Mouse (Mus musculus): ENCODE results near the gene Spdl1. TPM values are rescaled to one million over a fixed set of nuclear protein-coding genes. Genes with fewer than 3 reads are reported as not detected.

Spdl1 gene
- polyA plus RNA-seq, 2 experiments, result 12.6 to 15.5 TPM

GRCm38 (mm10) chr11:34871991-34872390, 38.5 kb upstream of the Spdl1 start:
- H3K27me3 ChIP-seq (ENCODE audit: control insufficient read depth, insufficient read depth, low read length), result no peaks in the 10 kb centered on the region
- no peak overlapping the region for H3K4me2 ChIP-seq (ENCODE audit: low read depth)
- no peak overlapping the region for H3K27ac ChIP-seq
- H3K9me3 ChIP-seq (ENCODE audit: control insufficient read depth, low read length), result no peaks in the 10 kb centered on the region
- TF ChIP-seq CTCF (IDR thresholded peaks at IDR 0.05; ENCODE audit: low read depth) (no peak), EP300 (IDR thresholded peaks at IDR 0.05; ENCODE audit: low read depth) (no peak)
- WGBS (ENCODE audit: insufficient replicate concordance), result 55% methylated on average over 3 of the region's 3 CpGs
- ATAC-seq (ENCODE audit: insufficient read depth) (no peak), DNase-seq (ENCODE audit: low read depth in 3 of 3, low spot score in 3 of 3) (no peak)
- no peak overlapping the region for H3K9ac ChIP-seq (replicated peaks)
- no peak overlapping the region for H3K4me3 ChIP-seq (ENCODE audit: insufficient read depth in 1 of 2, low read depth in 2 of 2, low read length in 2 of 2)
- H3K4me1 ChIP-seq (replicated peaks; ENCODE audit: control insufficient read depth in 2 of 2, insufficient read depth in 2 of 2, low read length in 1 of 2), result no peaks in the 10 kb centered on the region
- H3K36me3 ChIP-seq (replicated peaks; ENCODE audit: control insufficient read depth, insufficient read depth, low read depth), result no peaks in the 10 kb centered on the region

GRCm38 (mm10) chr11:34871456-34871855, 38.0 kb upstream of the Spdl1 start:
- Histone ChIP-seq H3K36me3 (replicated peaks; ENCODE audit: control insufficient read depth, insufficient read depth, low read depth) (no peaks in the 10 kb centered on the region), H3K27me3 (ENCODE audit: control insufficient read depth, insufficient read depth, low read length) (no peaks in the 10 kb centered on the region), H3K4me2 (ENCODE audit: low read depth) (no peak overlapping the region), H3K4me1 (replicated peaks; ENCODE audit: control insufficient read depth in 2 of 2, insufficient read depth in 2 of 2, low read length in 1 of 2) (no peaks in the 10 kb centered on the region), H3K9ac (replicated peaks) (no peak overlapping the region), H3K4me3 (ENCODE audit: insufficient read depth in 1 of 2, low read depth in 2 of 2, low read length in 2 of 2) (no peak overlapping the region), H3K9me3 (ENCODE audit: control insufficient read depth, low read length) (no peaks in the 10 kb centered on the region), H3K27ac (no peak overlapping the region)
- 40% methylated on average over 3 of the region's 3 CpGs for WGBS (ENCODE audit: insufficient replicate concordance)
- no peak for TF ChIP-seq CTCF (IDR thresholded peaks at IDR 0.05; ENCODE audit: low read depth)
- TF ChIP-seq EP300 (IDR thresholded peaks at IDR 0.05; ENCODE audit: low read depth), result no peak
- DNase-seq (ENCODE audit: low read depth in 3 of 3, low spot score in 3 of 3), result no peak
- no peak for ATAC-seq (ENCODE audit: insufficient read depth)

- no peaks in the 10 kb centered on the region for H3K9me3 ChIP-seq (ENCODE audit: control insufficient read depth, low read length)
- no peaks in the 10 kb centered on the region for H3K4me1 ChIP-seq (replicated peaks; ENCODE audit: control insufficient read depth in 2 of 2, insufficient read depth in 2 of 2, low read length in 1 of 2)
- WGBS (ENCODE audit: insufficient replicate concordance), result 35% methylated on average over 6 of the region's 6 CpGs
- no peak overlapping the region for H3K4me3 ChIP-seq (ENCODE audit: insufficient read depth in 1 of 2, low read depth in 2 of 2, low read length in 2 of 2)
- H3K9ac ChIP-seq (replicated peaks), result no peak overlapping the region
- ATAC-seq (ENCODE audit: insufficient read depth) (no peak), DNase-seq (ENCODE audit: low read depth in 3 of 3, low spot score in 3 of 3) (no peak)
- no peaks in the 10 kb centered on the region for H3K36me3 ChIP-seq (replicated peaks; ENCODE audit: control insufficient read depth, insufficient read depth, low read depth)
- H3K4me2 ChIP-seq (ENCODE audit: low read depth), result no peak overlapping the region
- no peak overlapping the region for H3K27ac ChIP-seq
- TF ChIP-seq CTCF (IDR thresholded peaks at IDR 0.05; ENCODE audit: low read depth) (peak; percentile 17; the same call in 1 of the 2 replicates), EP300 (IDR thresholded peaks at IDR 0.05; ENCODE audit: low read depth) (no peak)
- H3K27me3 ChIP-seq (ENCODE audit: control insufficient read depth, insufficient read depth, low read length), result no peaks in the 10 kb centered on the region
Measured at GRCm38 (mm10) chr11:34868626-34869025, 35.2 kb upstream of the Spdl1 start.

GRCm38 (mm10) chr11:34865741-34866270, 32.4 kb upstream of the Spdl1 start:
- 48% methylated on average over 3 of the region's 3 CpGs for WGBS (ENCODE audit: insufficient replicate concordance)
- H3K4me1 ChIP-seq (replicated peaks; ENCODE audit: control insufficient read depth in 2 of 2, insufficient read depth in 2 of 2, low read length in 1 of 2), result no peaks in the 10 kb centered on the region

GRCm38 (mm10) chr11:34865181-34865580, 31.7 kb upstream of the Spdl1 start:
- WGBS (ENCODE audit: insufficient replicate concordance), result 74% methylated on average over 14 of the region's 14 CpGs
- Histone ChIP-seq H3K4me3 (ENCODE audit: insufficient read depth in 1 of 2, low read depth in 2 of 2, low read length in 2 of 2) (no peak overlapping the region), H3K27me3 (ENCODE audit: control insufficient read depth, insufficient read depth, low read length) (no peaks in the 10 kb centered on the region), H3K27ac (no peak overlapping the region), H3K9ac (replicated peaks) (no peak overlapping the region), H3K4me1 (replicated peaks; ENCODE audit: control insufficient read depth in 2 of 2, insufficient read depth in 2 of 2, low read length in 1 of 2) (no peaks in the 10 kb centered on the region), H3K4me2 (ENCODE audit: low read depth) (no peak overlapping the region), H3K36me3 (replicated peaks; ENCODE audit: control insufficient read depth, insufficient read depth, low read depth) (no peaks in the 10 kb centered on the region), H3K9me3 (ENCODE audit: control insufficient read depth, low read length) (no peaks in the 10 kb centered on the region)
- no peak for ATAC-seq (ENCODE audit: insufficient read depth)
- no peak for DNase-seq (ENCODE audit: low read depth in 3 of 3, low spot score in 3 of 3)
- TF ChIP-seq CTCF (IDR thresholded peaks at IDR 0.05; ENCODE audit: low read depth) (no peak), EP300 (IDR thresholded peaks at IDR 0.05; ENCODE audit: low read depth) (no peak)

More at GRCm38 (mm10) chr11:34865741-34866270, 32.4 kb upstream of the Spdl1 start:
- H3K27me3 ChIP-seq (ENCODE audit: control insufficient read depth, insufficient read depth, low read length), result no peaks in the 10 kb centered on the region
- H3K4me2 ChIP-seq (ENCODE audit: low read depth), result no peak overlapping the region
- H3K27ac ChIP-seq, result no peak overlapping the region
- H3K4me3 ChIP-seq (ENCODE audit: insufficient read depth in 1 of 2, low read depth in 2 of 2, low read length in 2 of 2), result no peak overlapping the region
- no peak for TF ChIP-seq EP300 (IDR thresholded peaks at IDR 0.05; ENCODE audit: low read depth)
- no peak for TF ChIP-seq CTCF (IDR thresholded peaks at IDR 0.05; ENCODE audit: low read depth)
- ATAC-seq (ENCODE audit: insufficient read depth) (no peak), DNase-seq (ENCODE audit: low read depth in 3 of 3, low spot score in 3 of 3) (no peak)
- no peak overlapping the region for H3K9ac ChIP-seq (replicated peaks)
- no peaks in the 10 kb centered on the region for H3K36me3 ChIP-seq (replicated peaks; ENCODE audit: control insufficient read depth, insufficient read depth, low read depth)
- H3K9me3 ChIP-seq (ENCODE audit: control insufficient read depth, low read length), result no peaks in the 10 kb centered on the region
